Comparison of ENCODE assay signal across 13 mouse cellular contexts in the genomic region with DNA sequence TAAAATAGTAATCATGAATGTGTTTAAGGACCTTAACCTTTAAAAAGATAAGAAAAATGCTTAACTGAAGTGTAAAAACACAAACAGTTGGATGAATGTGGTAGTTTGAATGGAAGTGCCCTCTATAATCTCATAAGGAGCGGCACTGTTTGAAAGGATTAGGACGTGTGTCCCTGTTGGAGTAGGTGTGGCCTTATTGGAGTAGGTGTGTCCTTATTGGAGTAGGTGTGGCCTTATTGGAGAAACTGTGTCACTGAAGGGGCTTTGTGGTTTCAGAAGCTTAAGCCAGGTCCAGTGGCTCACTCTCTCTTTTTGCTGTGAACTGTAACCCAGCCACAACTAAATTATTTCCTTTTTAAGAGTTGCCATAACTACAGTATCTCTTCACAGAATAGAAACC. TPM values are rescaled to one million over a fixed set of nuclear protein-coding genes. Genes with fewer than 3 reads are reported as not detected.
A peak's percentile ranks its signal among the peaks of the same experiment; 100 is the strongest.
DNase-seq lines count a peak whose midpoint lies in the region; ATAC-seq lines count a peak whose summit lies in the region.
"Had no signal": no experiment of that assay in that cellular context is flagged by ENCODE, and none has a peak within 500 bp of the region (broad histone marks: within the 10 kb centered on the region; RNA-seq: fewer than 3 reads in every experiment).

No protein-coding gene starts in this region.

- peaks cover 5% of the 10 kb centered on the region for H3K4me1 ChIP-seq in heart, embryonic 10.5 days
- H3K4me1 ChIP-seq in limb, embryonic 10.5 days, result peaks cover 12% of the 10 kb centered on the region
- H3K4me1 ChIP-seq: embryonic facial prominence, embryonic 12.5 days had no signal

- H3K36me3 ChIP-seq in heart, embryonic 10.5 days, result no peaks in the 10 kb centered on the region
- no peaks in the 10 kb centered on the region for H3K36me3 ChIP-seq in limb, embryonic 10.5 days
- H3K36me3 ChIP-seq: embryonic facial prominence, embryonic 12.5 days; midbrain, embryonic 15.5 days had no signal

- no peaks in the 10 kb centered on the region for H3K9me3 ChIP-seq in heart, embryonic 10.5 days
- no peaks in the 10 kb centered on the region for H3K9me3 ChIP-seq in limb, embryonic 10.5 days (replicated peaks)
- H3K9me3 ChIP-seq: embryonic facial prominence, embryonic 12.5 days; midbrain, embryonic 15.5 days had no signal

- no peak for ATAC-seq in granulocyte monocyte progenitor cell, adult 5-6 weeks (replicated peaks; ENCODE audit: poor library complexity, severe bottlenecking)

- H3K4me3 ChIP-seq in heart, embryonic 10.5 days, result peak overlapping the region; percentile 65
- H3K4me3 ChIP-seq in limb, embryonic 10.5 days, result peak overlapping the region; percentile 59

- DNase-seq in heart, embryonic 10.5 days (ENCODE audit: low spot score), result no peak
- no peak for DNase-seq in heart, postnatal 4 days
- peak; percentile 48 for DNase-seq in 3134 (ENCODE audit: extremely low read depth, insufficient read length, low spot score)
- peak; percentile 44 for DNase-seq in MN1 (ENCODE audit: low spot score)
- DNase-seq in limb, embryonic 10.5 days (ENCODE audit: low spot score), result no peak
- DNase-seq in frontal cortex, postnatal 10 days (ENCODE audit: low spot score in 2 of 2), result no peak
- DNase-seq in frontal cortex, postnatal 14 days (ENCODE audit: low spot score in 2 of 2), result no peak
- DNase-seq: adrenal gland, postnatal 25 days; kidney, postnatal 10 days; thymus, postnatal 25 days had no signal

- 2% methylated on average over 2 of the region's 2 CpGs for WGBS in heart, embryonic 10.5 days
- WGBS in limb, embryonic 10.5 days, result 3% methylated on average over 2 of the region's 2 CpGs

- no peaks in the 10 kb centered on the region for H3K27me3 ChIP-seq in heart, embryonic 10.5 days (ENCODE audit: insufficient read depth, poor library complexity, severe bottlenecking)
- no peaks in the 10 kb centered on the region for H3K27me3 ChIP-seq in limb, embryonic 10.5 days (ENCODE audit: low read depth, poor library complexity, severe bottlenecking)

- H3K27ac ChIP-seq in heart, embryonic 10.5 days, result no peak overlapping the region
- no peak overlapping the region for H3K27ac ChIP-seq in limb, embryonic 10.5 days
- H3K27ac ChIP-seq: embryonic facial prominence, embryonic 12.5 days; midbrain, embryonic 15.5 days had no signal

RNA-seq across cellular contexts. Expression of a gene that starts 21.0 kb away (rescaled TPM):
- polyA plus RNA-seq in heart, embryonic 10.5 days (2016; fragmentation: Nextera tagmentation; extraction: Ambion mirVana), result 10.1 and 13.0 TPM in 2 replicates
- 1 to 10 TPM; 5.0 to 5.6 TPM for total RNA-seq in heart, postnatal 4 days (2021)
- polyA plus RNA-seq in limb, embryonic 10.5 days (2016; fragmentation: Nextera tagmentation; extraction: Ambion mirVana), result 16.9 and 17.1 TPM in 2 replicates
- total RNA-seq in granulocyte monocyte progenitor cell, adult 5-6 weeks (2014; fragmentation: Nextera tagmentation), result 2.9 and 5.7 TPM in 2 replicates
- 11.0 and 13.7 TPM in 2 replicates for total RNA-seq in granulocyte monocyte progenitor cell, adult 5-6 weeks (2017)

RNA-seq across cellular contexts. Expression of a gene that starts 33.6 kb away (rescaled TPM):
- polyA plus RNA-seq in heart, embryonic 10.5 days (2016; fragmentation: Nextera tagmentation; extraction: Ambion mirVana), result 39.0 and 42.2 TPM in 2 replicates
- total RNA-seq in heart, postnatal 4 days (2021), result 10 to 100 TPM; 17.6 to 23.5 TPM
- polyA plus RNA-seq in limb, embryonic 10.5 days (2016; fragmentation: Nextera tagmentation; extraction: Ambion mirVana), result 55.7 and 69.0 TPM in 2 replicates
- total RNA-seq in granulocyte monocyte progenitor cell, adult 5-6 weeks (2014; fragmentation: Nextera tagmentation), result 21.8 and 34.5 TPM in 2 replicates
- total RNA-seq in granulocyte monocyte progenitor cell, adult 5-6 weeks (2017), result 43.7 and 71.1 TPM in 2 replicates

Comparison
In these comparisons a context has a peak if more than half of its experiments do, and no peak if none do; other contexts are left out.
1. DNase-seq: peak in 3134 (single experiment) and MN1 (single experiment); none in heart, embryonic 10.5 days (single experiment), heart, postnatal 4 days (single experiment), limb, embryonic 10.5 days (single experiment), frontal cortex, postnatal 10 days (0 of 2) and frontal cortex, postnatal 14 days (0 of 2).